Mouse (Mus musculus): ENCODE results near the gene Alpl. TPM values are rescaled to one million over a fixed set of nuclear protein-coding genes. Genes with fewer than 3 reads are reported as not detected.

The Alpl gene
- total RNA-seq, 1 experiment from 2014 or later = 16.5 TPM

Other genes starting within 250 kb of the Alpl start
- not detected in 2 replicates for gene Ldlrad2, start 221.8 kb downstream of the Alpl start, total RNA-seq (2021)
- gene Usp48, start 202.6 kb downstream of the Alpl start, total RNA-seq (2021) = 95.5 and 107 TPM in 2 replicates
- 40.8 and 44.9 TPM in 2 replicates for gene Rap1gap, start 131.7 kb downstream of the Alpl start, total RNA-seq (2021)
- 202 and 263 TPM in 2 replicates for gene Ece1, start 65.9 kb upstream of the Alpl start, total RNA-seq (2021)
- 104 and 107 TPM in 2 replicates for gene Eif4g3, start 196.6 kb upstream of the Alpl start, total RNA-seq (2021)